ENCODE assay signal across 20 mouse cellular contexts in the genomic region with DNA sequence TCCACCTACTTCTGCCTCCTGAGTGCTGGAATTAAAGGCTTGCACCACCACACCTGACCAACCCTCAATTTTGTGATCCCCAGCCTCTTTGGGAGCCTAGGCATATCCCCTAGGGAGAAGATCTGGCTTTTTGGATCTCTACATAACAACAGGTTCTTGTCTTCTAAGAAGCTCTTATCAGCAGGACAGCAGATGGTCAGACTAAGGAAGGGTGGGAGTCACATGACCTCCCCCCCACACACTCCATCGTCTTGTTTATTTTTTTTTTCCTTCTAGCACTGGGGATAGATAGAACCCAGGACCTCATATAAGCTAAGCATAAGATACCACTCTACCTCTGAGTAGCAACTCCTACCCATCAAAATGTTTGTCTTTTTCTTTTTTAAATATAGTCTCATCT. TPM values are rescaled to one million over a fixed set of nuclear protein-coding genes. Genes with fewer than 3 reads are reported as not detected.
A peak's percentile ranks its signal among the peaks of the same experiment; 100 is the strongest.
DNase-seq lines count a peak whose midpoint lies in the region; ATAC-seq and TF ChIP-seq lines count a peak whose summit lies in the region.
"Had no signal": no experiment of that assay in that cellular context is flagged by ENCODE, and none has a peak within 500 bp of the region (broad histone marks: within the 10 kb centered on the region; RNA-seq: fewer than 3 reads in every experiment).

No protein-coding gene starts in this region.

- no peaks in the 10 kb centered on the region for H3K9me3 ChIP-seq in heart, embryonic 13.5 days
- no peaks in the 10 kb centered on the region for H3K9me3 ChIP-seq in G1E (replicated peaks)
- no peaks in the 10 kb centered on the region for H3K9me3 ChIP-seq in midbrain, embryonic 14.5 days (ENCODE audit: control insufficient read depth, low read length)
- H3K9me3 ChIP-seq: embryonic facial prominence, embryonic 15.5 days; forebrain, embryonic 10.5 days; heart, embryonic 10.5 days; hindbrain, embryonic 13.5 days had no signal

- H3K9ac ChIP-seq in heart, embryonic 13.5 days: no peak overlapping the region
- no peak overlapping the region for H3K9ac ChIP-seq in midbrain, embryonic 14.5 days (replicated peaks; ENCODE audit: low read length)
- H3K9ac ChIP-seq: embryonic facial prominence, embryonic 15.5 days; hindbrain, embryonic 13.5 days had no signal

- peaks cover 28% of the 10 kb centered on the region for H3K4me1 ChIP-seq in heart, embryonic 13.5 days
- H3K4me1 ChIP-seq in G1E (ENCODE audit: insufficient read depth, low read depth, low read length): peaks cover 31% of the 10 kb centered on the region
- peaks cover 14% of the 10 kb centered on the region for H3K4me1 ChIP-seq in midbrain, embryonic 14.5 days (ENCODE audit: control insufficient read depth, insufficient read depth, low read length)

- no peak for TF ChIP-seq CTCF in G1E (IDR thresholded peaks at IDR 0.05; ENCODE audit: low read depth, low read length)

- no peak for DNase-seq in heart, postnatal 4 days
- no peak for DNase-seq in G1E (ENCODE audit: low spot score)
- DNase-seq in c-Kit-positive CD71-positive TER-119-positive erythroid progenitor cells, embryonic 14.5 days (ENCODE audit: low spot score): peak; percentile 42
- DNase-seq in midbrain, embryonic 14.5 days: no peak
- no peak for DNase-seq in left cerebral cortex, postnatal 25 days (ENCODE audit: low spot score in 2 of 2)
- DNase-seq: adrenal gland, postnatal 10 days; cerebellum, adult 2 months; cerebellum, postnatal 10 days; gastrocnemius, adult 2 months; gastrocnemius, postnatal 25 days; heart, adult 18-20 months had no signal

- intact Hi-C loops in left cerebral cortex, postnatal 25 days (cut with DNase I): no loop called here

- H3K4me3 ChIP-seq in heart, embryonic 13.5 days: no peak overlapping the region
- no peak overlapping the region for H3K4me3 ChIP-seq in G1E (ENCODE audit: low read depth, low read length)
- no peak overlapping the region for H3K4me3 ChIP-seq in midbrain, embryonic 14.5 days (replicated peaks; ENCODE audit: low read depth, low read length)
- H3K4me3 ChIP-seq: embryonic facial prominence, embryonic 15.5 days; erythroblast, embryonic 14.5 days; forebrain, embryonic 10.5 days; gastrocnemius, adult 2 months; heart, embryonic 10.5 days; hindbrain, embryonic 13.5 days had no signal

- ATAC-seq in heart, embryonic 13.5 days (ENCODE audit: extremely low read depth, insufficient number of reproducible peaks, low FRiP score, low TSS enrichment): peak; percentile 76
- peak; percentile 70 for ATAC-seq in G1E (ENCODE audit: extremely low read depth, insufficient number of reproducible peaks, low FRiP score, poor library complexity, severe bottlenecking)
- ATAC-seq in megakaryocyte-erythroid progenitor cell, adult 5-6 weeks (replicated peaks; ENCODE audit: low FRiP score, low TSS enrichment, poor library complexity, severe bottlenecking): peak; percentile 41; the same call in 1 of the 2 replicates
- ATAC-seq in midbrain, embryonic 14.5 days (ENCODE audit: low FRiP score, low TSS enrichment): no peak
- ATAC-seq: forebrain, embryonic 14.5 days; hindbrain, postnatal 0 days had no signal

- no peaks in the 10 kb centered on the region for H3K36me3 ChIP-seq in heart, embryonic 13.5 days
- H3K36me3 ChIP-seq in G1E (replicated peaks): no peaks in the 10 kb centered on the region
- no peaks in the 10 kb centered on the region for H3K36me3 ChIP-seq in midbrain, embryonic 14.5 days (ENCODE audit: control insufficient read depth, insufficient read depth, low read length)
- H3K36me3 ChIP-seq: embryonic facial prominence, embryonic 15.5 days; forebrain, embryonic 10.5 days; heart, embryonic 10.5 days; hindbrain, embryonic 13.5 days had no signal

- H3K27ac ChIP-seq in heart, embryonic 13.5 days (replicated peaks): no peak overlapping the region
- H3K27ac ChIP-seq in midbrain, embryonic 14.5 days (replicated peaks; ENCODE audit: low read depth, low read length): no peak overlapping the region
- H3K27ac ChIP-seq: embryonic facial prominence, embryonic 15.5 days; forebrain, embryonic 10.5 days; gastrocnemius, adult 2 months; heart, embryonic 10.5 days; hindbrain, embryonic 13.5 days; hindbrain, postnatal 0 days had no signal

- peaks cover 23% of the 10 kb centered on the region; the same call in 1 of the 2 replicates for H3K27me3 ChIP-seq in heart, embryonic 13.5 days (replicated peaks)
- peaks cover 30% of the 10 kb centered on the region for H3K27me3 ChIP-seq in G1E (ENCODE audit: insufficient read depth, low read length)
- H3K27me3 ChIP-seq in midbrain, embryonic 14.5 days (ENCODE audit: control insufficient read depth, insufficient read depth, low read length): no peaks in the 10 kb centered on the region

- no peak overlapping the region for H3K4me2 ChIP-seq in heart, embryonic 13.5 days
- no peak overlapping the region for H3K4me2 ChIP-seq in midbrain, embryonic 14.5 days (ENCODE audit: low read length)
- H3K4me2 ChIP-seq: embryonic facial prominence, embryonic 15.5 days; hindbrain, embryonic 13.5 days had no signal

- 8% methylated on average over 1 of the region's 1 CpGs for WGBS in heart, embryonic 13.5 days
- 35% methylated on average over 1 of the region's 1 CpGs for WGBS in midbrain, embryonic 14.5 days

RNA-seq across cellular contexts. Expression of gene Bcor, which starts 40.7 kb away (rescaled TPM):
- polyA plus RNA-seq in heart, embryonic 13.5 days (2015; fragmentation: Nextera tagmentation; extraction: Ambion mirVana): 14.2 and 14.5 TPM in 2 replicates
- total RNA-seq in heart, postnatal 4 days (2021): 10 to 100 TPM; 46.2 to 48.1 TPM
- total RNA-seq in G1E (2014; fragmentation: Nextera tagmentation) (177 TPM in 2 replicates), G1E (2017) (63.5 and 70.0 TPM in 2 replicates)
- 80.8 and 87.5 TPM in 2 replicates for polyA plus RNA-seq in G1E (2012)
- 35.6 and 39.2 TPM in 2 replicates for total RNA-seq in megakaryocyte-erythroid progenitor cell, adult 5-6 weeks (2014; fragmentation: Nextera tagmentation)
- total RNA-seq in megakaryocyte-erythroid progenitor cell, adult 5-6 weeks (2017): 27.5 and 28.9 TPM in 2 replicates
- 20.8 and 26.6 TPM in 2 replicates for polyA plus RNA-seq in midbrain, embryonic 14.5 days (2014; fragmentation: Nextera tagmentation; extraction: Ambion mirVana)
- total RNA-seq in left cerebral cortex, postnatal 25 days (2021): 10 to 100 TPM; 31.3 to 35.8 TPM
